Mouse (Mus musculus) cerebellum, adult (tissue): ENCODE measurements around the gene Atp1a1.
A peak's percentile ranks its signal among the peaks of the same experiment; 100 is the strongest.

ENCODE experiments used
- ATAC-seq: cut with Nextera tagmentation; 2 replicates; pipeline ENCODE4 v1.9.2; 2017; ENCODE audit warnings: mild to moderate bottlenecking, moderate library complexity, mixed read lengths; ENCODE audit not compliant: insufficient number of reproducible peaks, low FRiP score, low TSS enrichment

Gene Atp1a1

GRCm38 (mm10) chr3:101595866-101596630 lies 8.4 kb downstream of the Atp1a1 start:
- no peak for ATAC-seq

GRCm38 (mm10) chr3:101594982-101595381 lies 9.5 kb downstream of the Atp1a1 start:
- no peak for ATAC-seq

GRCm38 (mm10) chr3:101593266-101593651 lies 11.2 kb downstream of the Atp1a1 start:
- no peak for ATAC-seq

GRCm38 (mm10) chr3:101592281-101593265 lies 11.9 kb downstream of the Atp1a1 start:
- no peak for ATAC-seq

- no peak for ATAC-seq
Measured at GRCm38 (mm10) chr3:101590380-101590779, 14.1 kb downstream of the Atp1a1 start.

- ATAC-seq = no peak
Measured at GRCm38 (mm10) chr3:101588299-101588698, 16.2 kb downstream of the Atp1a1 start.

- no peak for ATAC-seq
Measured at GRCm38 (mm10) chr3:101586794-101587193, 17.7 kb downstream of the Atp1a1 start.

GRCm38 (mm10) chr3:101578072-101578471 lies 26.4 kb downstream of the Atp1a1 start:
- no peak for ATAC-seq

GRCm38 (mm10) chr3:101577361-101577760 lies 27.1 kb downstream of the Atp1a1 start:
- peak; percentile 92 for ATAC-seq

GRCm38 (mm10) chr3:101575527-101576085 lies 28.9 kb downstream of the Atp1a1 start:
- ATAC-seq = no peak

- no peak for ATAC-seq
Measured at GRCm38 (mm10) chr3:101574463-101575193, 29.9 kb downstream of the Atp1a1 start.

- no peak for ATAC-seq
Measured at GRCm38 (mm10) chr3:101572991-101573390, 31.5 kb downstream of the Atp1a1 start.

GRCm38 (mm10) chr3:101572174-101572626 lies 32.3 kb downstream of the Atp1a1 start:
- ATAC-seq = no peak

GRCm38 (mm10) chr3:101571515-101572130 lies 32.9 kb downstream of the Atp1a1 start:
- ATAC-seq = no peak

- ATAC-seq = no peak
Measured at GRCm38 (mm10) chr3:101570747-101571514, 33.6 kb downstream of the Atp1a1 start.

GRCm38 (mm10) chr3:101570246-101570645 lies 34.2 kb downstream of the Atp1a1 start:
- ATAC-seq = no peak

GRCm38 (mm10) chr3:101568627-101569026 lies 35.9 kb downstream of the Atp1a1 start:
- no peak for ATAC-seq

- no peak for ATAC-seq
Measured at GRCm38 (mm10) chr3:101564011-101564410, 40.5 kb downstream of the Atp1a1 start.
